Mouse (Mus musculus) liver, embryonic 12.5 days (tissue): ENCODE measurements around the gene Dhdds. TPM values are rescaled to one million over a fixed set of nuclear protein-coding genes. Genes with fewer than 3 reads are reported as not detected.
A peak's percentile ranks its signal among the peaks of the same experiment; 100 is the strongest.

Experiments
- ATAC-seq: fragments of 200-750 bp; cut with Nextera tagmentation; 2 replicates; pipeline ENCODE4 v1.8.0; 2017; ENCODE audit warnings: moderate number of reproducible peaks, mild to moderate bottlenecking, moderate library complexity
- H3K27ac ChIP-seq: fragments of 300-500 bp; sonication (generic); 2 replicates; pipeline ENCODE4 v1.5.1; 2016; ENCODE audit warnings: mild to moderate bottlenecking
- H3K27me3 ChIP-seq: fragments of 300-500 bp; sonication (generic); replicated peaks from 2 replicates; pipeline ENCODE4 v1.6.1; 2016; ENCODE audit warnings: mild to moderate bottlenecking, moderate library complexity
- H3K36me3 ChIP-seq: fragments of 300-500 bp; sonication (generic); 2 replicates; pipeline ENCODE4 v1.6.1; 2016; ENCODE audit warnings: mild to moderate bottlenecking, moderate library complexity
- H3K4me1 ChIP-seq: fragments of 300-500 bp; sonication (generic); 2 replicates; pipeline ENCODE4 v1.6.1; 2016
- H3K4me2 ChIP-seq: fragments of 300-500 bp; sonication (generic); 2 replicates; pipeline ENCODE4 v1.6.1; 2016; ENCODE audit warnings: mild to moderate bottlenecking, moderate library complexity
- H3K4me3 ChIP-seq: fragments of 300-500 bp; sonication (generic); 2 replicates; pipeline ENCODE4 v1.5.1; 2016; ENCODE audit warnings: mild to moderate bottlenecking, moderate library complexity
- H3K9ac ChIP-seq: fragments of 300-500 bp; sonication (generic); 2 replicates; pipeline ENCODE4 v1.6.1; 2016; ENCODE audit warnings: mild to moderate bottlenecking, moderate library complexity
- H3K9me3 ChIP-seq: fragments of 300-500 bp; sonication (generic); replicated peaks from 2 replicates; pipeline ENCODE4 v1.6.1; 2016; ENCODE audit warnings: mild to moderate bottlenecking, moderate library complexity
- WGBS: fragments of 180-500 bp; shearing (Covaris S2); methylation state at CpG from one replicate; pipeline ENCODE4 v1.1.7; 2016; ENCODE audit not compliant: insufficient replicate concordance; 5-methylcytosine and 5-hydroxymethylcytosine counted together
- polyA plus RNA-seq: library from polyadenylated mRNA; unstranded; fragments of >200 nt; fragmentation: Nextera tagmentation; extraction: Ambion mirVana; gene quantifications from 2 replicates; pipeline ENCODE4 v1.2.1, GENCODE M21; 2016

The Dhdds gene
- polyA plus RNA-seq, 1 experiment from 2014 or later: 25.6 TPM

GRCm38 (mm10) chr4:133969114-133969770 is 31.5 kb downstream of the Dhdds start:
- H3K9me3 ChIP-seq: no peaks in the 10 kb centered on the region
- peak overlapping the region; percentile 100 for H3K4me2 ChIP-seq
- WGBS: 70% methylated on average over 8 of the region's 8 CpGs
- ATAC-seq: no peak
- peaks cover 51% of the 10 kb centered on the region for H3K36me3 ChIP-seq
- no peaks in the 10 kb centered on the region for H3K27me3 ChIP-seq
- H3K4me3 ChIP-seq: peak overlapping the region; percentile 83
- peaks cover 38% of the 10 kb centered on the region for H3K4me1 ChIP-seq
- H3K27ac ChIP-seq: peak overlapping the region; percentile 99
- peak overlapping the region; percentile 99 for H3K9ac ChIP-seq

- H3K4me3 ChIP-seq: peak within 1 kb of the TSS; percentile 83
- H3K4me2 ChIP-seq: peak within 1 kb of the TSS; percentile 100
- H3K4me1 ChIP-seq: peaks cover 42% of the 10 kb centered on the region
- no peaks in the 10 kb centered on the region for H3K9me3 ChIP-seq
- H3K36me3 ChIP-seq: peaks cover 58% of the 10 kb centered on the region
- under 1% methylated on average over 42 of the region's 42 CpGs for WGBS
- ATAC-seq: peak; percentile 67
- H3K27me3 ChIP-seq: no peaks in the 10 kb centered on the region
- H3K9ac ChIP-seq: peak within 1 kb of the TSS; percentile 99
- H3K27ac ChIP-seq: peak within 1 kb of the TSS; percentile 99
Measured at GRCm38 (mm10) chr4:133968150-133968921, 32.4 kb downstream of the Dhdds start, which contains the start of gene Hmgn2. TSS of gene Hmgn2 (minus strand) at chr4:133968650.

DNA sequence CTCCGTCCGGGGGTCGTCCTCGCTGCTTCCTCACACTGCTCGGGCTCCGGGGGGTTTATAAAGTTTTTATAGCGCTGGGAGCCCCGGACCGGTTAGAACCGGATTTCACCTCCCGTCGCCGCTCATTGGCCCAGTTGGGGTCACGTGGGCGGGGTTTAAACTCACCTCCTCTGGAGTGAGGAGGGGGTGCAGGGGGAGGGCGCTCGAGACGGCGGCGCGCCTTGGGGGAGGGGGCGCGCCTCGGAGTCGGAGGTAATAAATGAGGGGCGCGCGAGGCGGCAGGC is 32.9 kb downstream of the Dhdds start:
- Histone ChIP-seq H3K27ac (peak overlapping the region; percentile 99), H3K9ac (peak overlapping the region; percentile 99), H3K36me3 (peaks cover 58% of the 10 kb centered on the region), H3K4me3 (peak overlapping the region; percentile 83), H3K4me2 (peak overlapping the region; percentile 100), H3K9me3 (no peaks in the 10 kb centered on the region), H3K27me3 (no peaks in the 10 kb centered on the region), H3K4me1 (peaks cover 42% of the 10 kb centered on the region)
- ATAC-seq: peak; percentile 73
- WGBS: 1% methylated on average over 29 of the region's 29 CpGs

DNA sequence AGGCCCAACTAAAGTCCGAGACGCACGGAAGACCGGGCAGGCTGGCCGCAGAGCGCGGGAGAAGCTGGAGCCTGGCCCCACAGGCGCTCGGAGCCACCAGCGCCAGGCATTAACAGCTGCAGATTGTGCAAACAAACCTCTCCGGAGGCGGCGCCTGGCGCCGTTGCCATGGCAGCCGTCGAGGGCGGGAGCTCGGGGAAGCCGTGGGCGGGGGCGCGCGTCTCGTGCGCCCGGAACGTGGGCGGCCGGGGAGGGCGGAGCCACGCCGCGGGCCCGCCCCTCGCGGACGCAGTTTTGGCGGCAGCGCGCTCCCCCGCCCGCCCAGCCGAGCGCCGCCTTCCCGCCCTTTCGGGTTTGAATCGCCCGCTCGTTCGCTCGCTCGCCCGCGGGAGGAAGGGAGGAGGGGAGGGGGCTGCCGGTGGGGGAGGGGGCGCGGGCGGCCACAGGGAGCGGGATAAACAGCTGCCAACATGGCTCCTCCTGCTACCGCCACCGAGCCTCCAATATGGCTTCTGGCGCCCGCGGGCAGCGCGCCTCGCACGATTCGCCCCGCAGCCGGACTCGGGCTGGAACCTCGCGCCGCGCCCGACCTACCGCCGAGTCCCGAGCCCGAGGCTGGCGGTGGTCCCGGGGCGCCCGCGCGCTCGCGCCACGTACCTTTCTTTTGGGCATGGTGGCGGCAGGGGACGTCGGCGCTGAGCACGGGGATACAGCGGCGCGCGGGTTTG is 33.4 kb downstream of the Dhdds start:
- H3K36me3 ChIP-seq: peaks cover 56% of the 10 kb centered on the region

DNA sequence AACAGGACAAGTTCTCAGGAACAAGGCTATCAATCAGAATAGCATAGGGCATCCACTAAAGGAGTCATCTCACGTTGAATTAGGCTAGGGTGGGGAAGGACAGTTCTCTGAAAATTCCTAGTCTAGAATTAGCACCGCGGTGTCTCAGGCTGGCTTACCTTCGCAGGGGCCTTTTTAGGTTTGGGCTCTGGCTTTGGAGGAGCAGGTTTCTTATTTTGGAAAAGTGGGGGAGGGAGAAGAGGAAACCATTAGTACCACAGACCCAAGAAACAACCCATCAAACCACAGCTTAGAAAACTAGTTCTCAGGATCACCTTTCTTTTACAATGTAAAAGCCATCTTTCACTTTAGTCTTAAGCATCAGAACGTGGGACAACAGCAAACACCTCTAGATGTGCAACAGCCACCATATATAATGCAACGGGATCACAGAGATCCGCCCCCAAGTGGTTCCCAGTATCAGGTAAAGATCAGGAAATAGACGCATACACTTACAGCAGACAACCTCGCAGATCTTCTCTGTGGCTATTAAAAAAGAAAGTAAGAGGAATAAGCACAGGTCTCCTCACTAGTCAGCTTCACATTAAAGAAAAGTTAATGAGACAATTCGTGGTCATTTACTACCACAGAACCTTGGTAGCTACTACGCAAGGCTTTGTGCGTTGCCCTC is 34.3 kb downstream of the Dhdds start:
- ATAC-seq: no peak
- peaks cover 42% of the 10 kb centered on the region for H3K4me1 ChIP-seq
- H3K27ac ChIP-seq: peak overlapping the region; percentile 71
- WGBS: 35% methylated on average over 12 of the region's 12 CpGs
- peaks cover 52% of the 10 kb centered on the region for H3K36me3 ChIP-seq
- peak overlapping the region; percentile 99 for H3K9ac ChIP-seq
- peak overlapping the region; percentile 100 for H3K4me2 ChIP-seq
- H3K27me3 ChIP-seq: no peaks in the 10 kb centered on the region
- H3K4me3 ChIP-seq: peak overlapping the region; percentile 83
- no peaks in the 10 kb centered on the region for H3K9me3 ChIP-seq

More for the DNA sequence above, 33.4 kb downstream of the Dhdds start:
- no peaks in the 10 kb centered on the region for H3K27me3 ChIP-seq
- peak overlapping the region; percentile 83 for H3K4me3 ChIP-seq
- peak overlapping the region; percentile 99 for H3K27ac ChIP-seq
- peaks cover 42% of the 10 kb centered on the region for H3K4me1 ChIP-seq
- under 1% methylated on average over 86 of the region's 101 CpGs for whole genome bisulfite sequencing
- ATAC-seq: peak; percentile 81
- peak overlapping the region; percentile 100 for H3K4me2 ChIP-seq
- peak overlapping the region; percentile 99 for H3K9ac ChIP-seq
- H3K9me3 ChIP-seq: no peaks in the 10 kb centered on the region

- peaks cover 27% of the 10 kb centered on the region for H3K4me1 ChIP-seq
- ATAC-seq: no peak
- no peak overlapping the region for H3K9ac ChIP-seq
- no peaks in the 10 kb centered on the region for H3K27me3 ChIP-seq
- H3K9me3 ChIP-seq: no peaks in the 10 kb centered on the region
- H3K4me2 ChIP-seq: no peak overlapping the region
- H3K27ac ChIP-seq: no peak overlapping the region
- H3K4me3 ChIP-seq: no peak overlapping the region
- H3K36me3 ChIP-seq: peaks cover 36% of the 10 kb centered on the region
- WGBS: 77% methylated on average over 7 of the region's 7 CpGs
Measured at GRCm38 (mm10) chr4:133962566-133962965, 38.2 kb downstream of the Dhdds start.

DNA sequence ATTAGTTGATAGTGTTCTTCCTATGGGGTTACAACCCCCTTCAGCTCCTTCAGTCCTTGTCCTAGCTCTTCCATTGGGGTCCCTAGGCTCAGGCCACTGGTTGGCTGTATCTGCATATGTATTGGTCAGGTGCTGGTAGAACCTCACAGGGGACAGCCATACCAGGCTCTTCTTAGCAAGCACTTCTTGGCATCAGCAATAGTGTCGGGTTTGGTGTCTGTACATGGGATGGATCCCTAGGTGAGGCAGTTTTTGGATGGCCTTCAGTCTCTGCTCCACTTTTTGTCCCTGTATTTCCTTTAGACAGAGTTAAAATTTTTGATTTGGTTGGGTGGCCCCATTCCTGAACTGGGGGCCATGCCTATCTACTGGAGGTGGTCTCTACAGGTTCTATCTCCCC is 41.8 kb downstream of the Dhdds start:
- Histone ChIP-seq H3K4me2 (no peak overlapping the region), H3K27ac (no peak overlapping the region), H3K4me1 (peaks cover 7% of the 10 kb centered on the region; the same call in 1 of the 2 replicates), H3K9me3 (no peaks in the 10 kb centered on the region), H3K9ac (no peak overlapping the region), H3K27me3 (no peaks in the 10 kb centered on the region), H3K4me3 (no peak overlapping the region), H3K36me3 (peaks cover 14% of the 10 kb centered on the region)
- WGBS: 83% methylated on average over 1 of the region's 1 CpGs
- no peak for ATAC-seq

DNA sequence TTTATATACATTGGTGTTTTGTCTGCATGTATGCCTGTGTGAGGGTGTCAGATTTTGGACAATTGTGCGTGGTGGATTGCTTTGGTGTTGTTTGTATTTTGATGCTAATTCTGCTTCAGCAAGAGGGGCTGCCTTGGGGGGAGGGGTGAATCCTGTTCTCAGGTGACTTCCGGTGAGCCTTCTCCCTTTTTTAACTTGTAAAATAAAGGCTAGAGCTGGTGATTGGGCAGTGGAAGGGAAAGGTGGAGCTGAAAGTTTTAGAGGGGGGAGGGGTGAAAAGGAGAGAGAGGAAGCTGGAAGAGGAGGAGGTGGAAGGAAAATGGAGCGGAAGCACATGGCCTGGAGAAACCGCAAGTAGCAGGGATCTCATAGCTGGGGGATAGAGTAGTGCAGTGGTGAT is 44.4 kb downstream of the Dhdds start:
- no peaks in the 10 kb centered on the region for H3K36me3 ChIP-seq
- H3K27me3 ChIP-seq: no peaks in the 10 kb centered on the region
- H3K27ac ChIP-seq: no peak overlapping the region
- H3K4me1 ChIP-seq: peaks cover 7% of the 10 kb centered on the region; the same call in 1 of the 2 replicates
- H3K9ac ChIP-seq: no peak overlapping the region
- H3K9me3 ChIP-seq: no peaks in the 10 kb centered on the region
- no peak overlapping the region for H3K4me2 ChIP-seq
- no peak for ATAC-seq
- WGBS: 62% methylated on average over 4 of the region's 4 CpGs
- H3K4me3 ChIP-seq: no peak overlapping the region

DNA sequence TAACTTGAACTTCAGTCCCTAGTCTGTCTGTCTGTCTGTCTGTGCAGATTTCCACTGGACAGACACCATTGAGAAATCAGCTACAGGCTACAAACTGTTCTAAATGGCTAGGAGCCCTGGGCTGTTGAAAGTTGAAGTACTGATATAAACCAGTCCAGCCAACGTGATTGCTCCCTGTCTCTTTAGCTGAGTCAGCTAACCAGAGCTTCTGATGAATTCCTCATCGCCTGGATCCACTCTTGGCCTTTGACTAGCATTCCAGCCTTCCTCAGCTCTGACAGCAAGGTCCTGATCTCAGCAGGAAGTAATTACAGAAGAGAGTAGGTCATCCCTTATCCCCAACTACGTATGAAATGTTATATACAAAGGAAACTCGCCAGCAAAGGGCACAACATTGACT is 54.0 kb downstream of the Dhdds start:
- Histone ChIP-seq H3K4me3 (no peak overlapping the region), H3K27me3 (no peaks in the 10 kb centered on the region), H3K27ac (no peak overlapping the region), H3K4me1 (peaks cover 3% of the 10 kb centered on the region; the same call in 1 of the 2 replicates), H3K9ac (no peak overlapping the region), H3K9me3 (no peaks in the 10 kb centered on the region; the same call in 1 of the 2 replicates), H3K36me3 (no peaks in the 10 kb centered on the region), H3K4me2 (no peak overlapping the region)
- 49% methylated on average over 4 of the region's 4 CpGs for WGBS
- ATAC-seq: no peak

DNA sequence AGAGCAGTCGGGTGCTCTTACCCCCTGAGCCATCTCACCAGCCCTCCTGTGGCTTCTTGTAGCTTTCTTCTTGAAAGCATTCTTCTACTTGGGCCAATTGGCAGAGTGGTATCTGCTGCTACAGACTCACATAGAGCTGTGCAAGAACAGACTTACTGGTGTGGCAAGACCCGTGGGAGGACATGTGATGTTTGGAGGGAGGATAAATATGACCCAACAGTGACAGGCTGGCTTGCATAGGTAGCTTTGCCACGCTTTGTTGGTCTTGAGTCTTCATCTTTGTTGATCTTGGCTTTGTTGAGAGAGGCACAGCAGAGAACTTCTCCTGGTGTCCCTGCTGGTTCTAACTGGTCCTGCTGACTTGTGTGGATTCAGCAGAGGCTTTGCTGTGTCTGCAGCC is 56.9 kb downstream of the Dhdds start:
- H3K27me3 ChIP-seq: no peaks in the 10 kb centered on the region
- ATAC-seq: no peak
- 61% methylated on average over 3 of the region's 3 CpGs for WGBS

DNA sequence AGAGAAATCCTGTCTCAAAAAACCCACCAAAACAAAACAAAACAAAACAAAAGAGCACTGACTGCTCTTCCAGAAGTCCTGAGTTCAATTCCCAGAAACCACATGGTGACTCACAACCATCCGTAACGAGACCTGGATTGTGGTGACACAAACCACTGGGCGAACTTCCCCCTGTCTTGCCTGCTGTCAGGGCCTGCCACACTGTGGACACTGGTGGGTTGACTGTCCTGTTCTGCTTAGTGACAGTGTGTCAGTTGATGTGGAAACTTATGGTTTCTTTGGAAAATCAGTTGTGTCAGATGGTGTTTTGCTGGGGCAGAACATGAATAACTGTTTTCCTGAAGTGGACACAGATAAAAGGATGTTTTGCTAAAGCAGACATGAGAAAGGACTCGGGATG is 58.0 kb downstream of the Dhdds start:
- no peak for ATAC-seq
- Histone ChIP-seq H3K4me3 (no peak overlapping the region), H3K27ac (no peak overlapping the region), H3K9me3 (no peaks in the 10 kb centered on the region; the same call in 1 of the 2 replicates), H3K36me3 (no peaks in the 10 kb centered on the region), H3K4me1 (peaks cover 12% of the 10 kb centered on the region), H3K4me2 (no peak overlapping the region), H3K27me3 (no peaks in the 10 kb centered on the region), H3K9ac (no peak overlapping the region)
- 69% methylated on average over 4 of the region's 4 CpGs for WGBS

More for the DNA sequence above, 56.9 kb downstream of the Dhdds start:
- Histone ChIP-seq H3K9me3 (no peaks in the 10 kb centered on the region; the same call in 1 of the 2 replicates), H3K27ac (no peak overlapping the region), H3K36me3 (no peaks in the 10 kb centered on the region), H3K9ac (no peak overlapping the region), H3K4me2 (no peak overlapping the region), H3K4me3 (no peak overlapping the region), H3K4me1 (peaks cover 12% of the 10 kb centered on the region)
